ENCODE assay signal across 9 mouse cellular contexts in genomic region chr1:135204196-135205126, GRCm38 (mm10). TPM values are rescaled to one million over a fixed set of nuclear protein-coding genes. Genes with fewer than 3 reads are reported as not detected.
DNase-seq lines count a peak whose midpoint lies in the region; ATAC-seq and TF ChIP-seq lines count a peak whose summit lies in the region.
"Had no signal": no experiment of that assay in that cellular context is flagged by ENCODE, and none has a peak within 500 bp of the region (broad histone marks: within the 10 kb centered on the region; RNA-seq: fewer than 3 reads in every experiment).

No protein-coding gene starts in this region.

- no peak for DNase-seq in hindbrain, embryonic 11.5 days (ENCODE audit: low spot score)
- peak; percentile 82 for DNase-seq in G1E (ENCODE audit: low spot score)
- DNase-seq in embryo, embryonic 9.5 days (ENCODE audit: extremely low spot score): peak; percentile 39
- no peak for DNase-seq in thymus, postnatal 0 days (ENCODE audit: low spot score)
- DNase-seq in testis, postnatal 14 days (ENCODE audit: low spot score): no peak

- H3K9me3 ChIP-seq in hindbrain, embryonic 11.5 days (ENCODE audit: control insufficient read depth, low read length): no peaks in the 10 kb centered on the region
- no peaks in the 10 kb centered on the region for H3K9me3 ChIP-seq in hindbrain, embryonic 13.5 days
- no peaks in the 10 kb centered on the region for H3K9me3 ChIP-seq in G1E (replicated peaks)
- H3K9me3 ChIP-seq in liver, embryonic 16.5 days (replicated peaks; ENCODE audit: control insufficient read depth, low read length): no peaks in the 10 kb centered on the region

- H3K36me3 ChIP-seq in hindbrain, embryonic 11.5 days (ENCODE audit: control insufficient read depth, insufficient read depth, low read length): no peaks in the 10 kb centered on the region
- H3K36me3 ChIP-seq in hindbrain, embryonic 13.5 days: no peaks in the 10 kb centered on the region
- H3K36me3 ChIP-seq in G1E (replicated peaks): no peaks in the 10 kb centered on the region
- no peaks in the 10 kb centered on the region for H3K36me3 ChIP-seq in liver, embryonic 16.5 days (ENCODE audit: control insufficient read depth, insufficient read depth)

- no peak for TF ChIP-seq CTCF in G1E (IDR thresholded peaks at IDR 0.05; ENCODE audit: low read depth, low read length)

- ATAC-seq in hindbrain, embryonic 11.5 days (ENCODE audit: low FRiP score): peak; percentile 38; the same call in 1 of the 2 replicates
- no peak for ATAC-seq in hindbrain, embryonic 13.5 days (ENCODE audit: low FRiP score)
- ATAC-seq in G1E (ENCODE audit: extremely low read depth, insufficient number of reproducible peaks, low FRiP score, poor library complexity, severe bottlenecking): peak; percentile 92
- peak; percentile 92 for ATAC-seq in liver, embryonic 16.5 days (ENCODE audit: low read depth)
- ATAC-seq in cerebellum, adult (ENCODE audit: insufficient number of reproducible peaks, low FRiP score, low TSS enrichment): no peak

- whole genome bisulfite sequencing in hindbrain, embryonic 11.5 days: 41% methylated on average over 12 of the region's 12 CpGs
- WGBS in hindbrain, embryonic 13.5 days: 40% methylated on average over 12 of the region's 12 CpGs
- WGBS in liver, embryonic 16.5 days (ENCODE audit: insufficient replicate concordance): 22% methylated on average over 12 of the region's 12 CpGs

- H3K4me2 ChIP-seq in hindbrain, embryonic 11.5 days (replicated peaks; ENCODE audit: low read depth, low read length): no peak overlapping the region
- no peak overlapping the region for H3K4me2 ChIP-seq in hindbrain, embryonic 13.5 days
- H3K4me2 ChIP-seq in liver, embryonic 16.5 days (ENCODE audit: low read depth, low read length): peak overlapping the region; percentile 14

- no peak overlapping the region for H3K9ac ChIP-seq in hindbrain, embryonic 11.5 days (ENCODE audit: low read depth, low read length)
- no peak overlapping the region for H3K9ac ChIP-seq in hindbrain, embryonic 13.5 days
- H3K9ac ChIP-seq in liver, embryonic 16.5 days (ENCODE audit: low read depth, low read length): no peak overlapping the region

- H3K4me1 ChIP-seq in hindbrain, embryonic 11.5 days (replicated peaks; ENCODE audit: control insufficient read depth, insufficient read depth, low read length): no peaks in the 10 kb centered on the region
- H3K4me1 ChIP-seq in hindbrain, embryonic 13.5 days (replicated peaks): peaks cover 10% of the 10 kb centered on the region
- H3K4me1 ChIP-seq in G1E (ENCODE audit: insufficient read depth, low read depth, low read length): peaks cover 49% of the 10 kb centered on the region
- H3K4me1 ChIP-seq in liver, embryonic 16.5 days (ENCODE audit: control insufficient read depth, low read depth, low read length): peaks cover 17% of the 10 kb centered on the region

- H3K27me3 ChIP-seq in hindbrain, embryonic 11.5 days (ENCODE audit: control insufficient read depth, insufficient read depth, low read length): no peaks in the 10 kb centered on the region
- H3K27me3 ChIP-seq in hindbrain, embryonic 13.5 days: no peaks in the 10 kb centered on the region
- no peaks in the 10 kb centered on the region; the same call in 1 of the 2 replicates for H3K27me3 ChIP-seq in G1E (ENCODE audit: insufficient read depth, low read length)
- H3K27me3 ChIP-seq in liver, embryonic 16.5 days (ENCODE audit: control insufficient read depth, insufficient read depth, low read depth, low read length): no peaks in the 10 kb centered on the region
- H3K27me3 ChIP-seq: CH12.LX had no signal

- no peak overlapping the region for H3K4me3 ChIP-seq in hindbrain, embryonic 11.5 days (ENCODE audit: low read depth, low read length)
- no peak overlapping the region for H3K4me3 ChIP-seq in hindbrain, embryonic 13.5 days
- peak overlapping the region; percentile 20; the same call in 1 of the 2 replicates for H3K4me3 ChIP-seq in G1E (ENCODE audit: low read depth, low read length)
- H3K4me3 ChIP-seq in liver, embryonic 16.5 days (ENCODE audit: low read depth, low read length): no peak overlapping the region

- H3K27ac ChIP-seq in hindbrain, embryonic 11.5 days (ENCODE audit: low read depth, low read length): no peak overlapping the region
- no peak overlapping the region for H3K27ac ChIP-seq in hindbrain, embryonic 13.5 days
- H3K27ac ChIP-seq in liver, embryonic 16.5 days (ENCODE audit: low read length): no peak overlapping the region

RNA-seq across cellular contexts. Expression of gene Gpr37l1, which starts 37.0 kb away (rescaled TPM):
- not detected in 2 replicates for polyA plus RNA-seq in hindbrain, embryonic 11.5 days (2014; fragmentation: Nextera tagmentation; extraction: Ambion mirVana)
- polyA plus RNA-seq in hindbrain, embryonic 13.5 days (2015; fragmentation: Nextera tagmentation; extraction: Ambion mirVana): 0.35 and 0.41 TPM in 2 replicates
- not detected in 2 replicates for total RNA-seq in G1E (2014; fragmentation: Nextera tagmentation)
- total RNA-seq in G1E (2017): 0.05 TPM in 1 of 2 replicates, not detected in the other
- not detected in 2 replicates for polyA plus RNA-seq in G1E (2012)
- polyA plus RNA-seq in liver, embryonic 16.5 days (2015; fragmentation: Nextera tagmentation; extraction: Ambion mirVana): not detected in 2 replicates
- 0.09 and 0.13 TPM in 2 replicates for polyA plus RNA-seq in thymus, postnatal 0 days (2015; fragmentation: Nextera tagmentation; extraction: Ambion mirVana)
- total RNA-seq: CH12.LX had no signal

RNA-seq across cellular contexts. Expression of gene Elf3, which starts 53.9 kb away (rescaled TPM):
- 0.73 and 2.0 TPM in 2 replicates for polyA plus RNA-seq in hindbrain, embryonic 11.5 days (2014; fragmentation: Nextera tagmentation; extraction: Ambion mirVana)
- 0.19 TPM in 2 replicates for polyA plus RNA-seq in hindbrain, embryonic 13.5 days (2015; fragmentation: Nextera tagmentation; extraction: Ambion mirVana)
- total RNA-seq in G1E (2014; fragmentation: Nextera tagmentation): not detected in 2 replicates
- total RNA-seq in G1E (2017): 0.12 TPM in 1 of 2 replicates, not detected in the other
- not detected in 2 replicates for polyA plus RNA-seq in G1E (2012)
- polyA plus RNA-seq in liver, embryonic 16.5 days (2015; fragmentation: Nextera tagmentation; extraction: Ambion mirVana): 0.93 and 2.5 TPM in 2 replicates
- polyA plus RNA-seq in thymus, postnatal 0 days (2015; fragmentation: Nextera tagmentation; extraction: Ambion mirVana): 4.4 and 5.0 TPM in 2 replicates

RNA-seq across cellular contexts. Expression of gene Arl8a, which starts 57.8 kb away (rescaled TPM):
- polyA plus RNA-seq in hindbrain, embryonic 11.5 days (2014; fragmentation: Nextera tagmentation; extraction: Ambion mirVana): 84.5 and 84.6 TPM in 2 replicates
- polyA plus RNA-seq in hindbrain, embryonic 13.5 days (2015; fragmentation: Nextera tagmentation; extraction: Ambion mirVana): 284 and 285 TPM in 2 replicates
- total RNA-seq in G1E (2014; fragmentation: Nextera tagmentation): 93.7 and 103 TPM in 2 replicates
- total RNA-seq in G1E (2017): 45.0 and 46.6 TPM in 2 replicates
- polyA plus RNA-seq in G1E (2012): 88.0 and 99.6 TPM in 2 replicates
- polyA plus RNA-seq in liver, embryonic 16.5 days (2015; fragmentation: Nextera tagmentation; extraction: Ambion mirVana): 7.8 and 9.9 TPM in 2 replicates
- polyA plus RNA-seq in thymus, postnatal 0 days (2015; fragmentation: Nextera tagmentation; extraction: Ambion mirVana): 32.6 and 34.8 TPM in 2 replicates

Comparison
In these comparisons a context has a peak if more than half of its experiments do, and no peak if none do; other contexts are left out.
1. ATAC-seq: peak in hindbrain, embryonic 11.5 days (single experiment), G1E (single experiment) and liver, embryonic 16.5 days (single experiment); none in hindbrain, embryonic 13.5 days (single experiment) and cerebellum, adult (single experiment).
2. DNase-seq: peak in G1E (single experiment) and embryo, embryonic 9.5 days (single experiment); none in hindbrain, embryonic 11.5 days (single experiment), thymus, postnatal 0 days (single experiment) and testis, postnatal 14 days (single experiment).